In genomic region chr1:131155456-131155855, GRCm38 (mm10) we compare ENCODE assay signal across 9 mouse cellular contexts. TPM values are rescaled to one million over a fixed set of nuclear protein-coding genes. Genes with fewer than 3 reads are reported as not detected.
DNase-seq lines count a peak whose midpoint lies in the region; ATAC-seq and TF ChIP-seq lines count a peak whose summit lies in the region.
"Had no signal": no experiment of that assay in that cellular context is flagged by ENCODE, and none has a peak within 500 bp of the region (broad histone marks: within the 10 kb centered on the region; RNA-seq: fewer than 3 reads in every experiment).

No protein-coding gene starts in this region.

- TF ChIP-seq POLR2A in brain, embryonic 14.5 days (IDR thresholded peaks at IDR 0.05; ENCODE audit: borderline replicate concordance, extremely low read depth, insufficient read depth, insufficient read length, poor library complexity, severe bottlenecking), result no peak

- no peak for ATAC-seq in neural tube, embryonic 15.5 days (ENCODE audit: low FRiP score)
- peak; percentile 25 for ATAC-seq in inflammation-experienced regulatory T-cells, adult 6 months

- peak; percentile 79; the same call in 1 of the 2 replicates for TF ChIP-seq CTCF in brain, embryonic 14.5 days (IDR thresholded peaks at IDR 0.05; ENCODE audit: borderline replicate concordance, extremely low read depth, insufficient read depth, insufficient read length)

- H3K4me2 ChIP-seq in neural tube, embryonic 15.5 days, result no peak overlapping the region

- no peaks in the 10 kb centered on the region for H3K27me3 ChIP-seq in neural tube, embryonic 15.5 days (replicated peaks)
- H3K27me3 ChIP-seq: liver, embryonic 15.5 days had no signal

- no peaks in the 10 kb centered on the region for H3K9me3 ChIP-seq in neural tube, embryonic 15.5 days (replicated peaks)
- H3K9me3 ChIP-seq: liver, embryonic 15.5 days had no signal

- H3K4me3 ChIP-seq in neural tube, embryonic 15.5 days (replicated peaks), result no peak overlapping the region
- H3K4me3 ChIP-seq: liver, embryonic 15.5 days had no signal

- peaks cover 17% of the 10 kb centered on the region for H3K4me1 ChIP-seq in neural tube, embryonic 15.5 days

- H3K27ac ChIP-seq in neural tube, embryonic 15.5 days (replicated peaks), result no peak overlapping the region
- H3K27ac ChIP-seq: liver, embryonic 15.5 days had no signal

- no peak overlapping the region for H3K9ac ChIP-seq in neural tube, embryonic 15.5 days (replicated peaks)
- H3K9ac ChIP-seq: liver, embryonic 15.5 days had no signal

- intact Hi-C loops in gastrocnemius, postnatal 14 days (cut with DNase I; ENCODE audit: low total_unique reads), result no loop called here

- peak; percentile 26 for DNase-seq in gastrocnemius, postnatal 14 days
- no peak for DNase-seq in gastrocnemius, postnatal 4 days (ENCODE audit: low spot score in 2 of 2)
- DNase-seq in neural tube, embryonic 10.5 days (ENCODE audit: extremely low spot score, low spot score), result peak; percentile 33
- DNase-seq in brain, embryonic 14.5 days (ENCODE audit: low read depth), result peak; percentile 68
- DNase-seq in spleen, adult 12 weeks (ENCODE audit: low spot score), result peak; percentile 48
- DNase-seq in urinary bladder, adult 18-20 months (ENCODE audit: low spot score in 2 of 2), result no peak

- peaks cover 17% of the 10 kb centered on the region for H3K36me3 ChIP-seq in neural tube, embryonic 15.5 days

- WGBS in neural tube, embryonic 15.5 days, result 54% methylated on average over 2 of the region's 2 CpGs

RNA-seq across cellular contexts. Expression of gene Eif2d, which starts 2.5 kb away (rescaled TPM):
- 10 to 100 TPM; 23.1 to 26.1 TPM for total RNA-seq in gastrocnemius, postnatal 14 days (2021)
- total RNA-seq in gastrocnemius, postnatal 4 days (2021), result 10 to 100 TPM; 25.3 to 27.2 TPM
- polyA plus RNA-seq in neural tube, embryonic 15.5 days (2015; fragmentation: Nextera tagmentation; extraction: Ambion mirVana), result 51.5 and 53.7 TPM in 2 replicates
- 53.0 and 69.8 TPM in 2 replicates for polyA plus RNA-seq in brain, embryonic 14.5 days (2012; rRNA removed)
- 10 to 100 TPM; 53.4 to 71.7 (median 60.8) TPM for polyA plus RNA-seq in inflammation-experienced regulatory T-cells, adult 6 months (2017; shearing (Covaris generic))

RNA-seq across cellular contexts. Expression of gene Dyrk3, which starts 17.3 kb away (rescaled TPM):
- under 1 TPM; 0.07 to 0.14 TPM for total RNA-seq in gastrocnemius, postnatal 14 days (2021)
- total RNA-seq in gastrocnemius, postnatal 4 days (2021), result under 1 TPM; 0.17 to 0.29 TPM
- polyA plus RNA-seq in neural tube, embryonic 15.5 days (2015; fragmentation: Nextera tagmentation; extraction: Ambion mirVana), result 10.3 and 14.0 TPM in 2 replicates
- polyA plus RNA-seq in brain, embryonic 14.5 days (2012; rRNA removed), result 12.7 and 13.6 TPM in 2 replicates
- polyA plus RNA-seq in inflammation-experienced regulatory T-cells, adult 6 months (2017; shearing (Covaris generic)), result under 1 TPM in 1 of 3 experiments, not detected in 2; 0.26 TPM

RNA-seq across cellular contexts. Expression of gene Mapkapk2, which starts 57.8 kb away (rescaled TPM):
- total RNA-seq in gastrocnemius, postnatal 14 days (2021), result 100 to 1,000 TPM; 151 to 154 TPM
- 100 to 1,000 TPM; 159 to 163 TPM for total RNA-seq in gastrocnemius, postnatal 4 days (2021)
- polyA plus RNA-seq in neural tube, embryonic 15.5 days (2015; fragmentation: Nextera tagmentation; extraction: Ambion mirVana), result 15.0 and 19.9 TPM in 2 replicates
- polyA plus RNA-seq in brain, embryonic 14.5 days (2012; rRNA removed), result 50.5 and 52.9 TPM in 2 replicates
- polyA plus RNA-seq in inflammation-experienced regulatory T-cells, adult 6 months (2017; shearing (Covaris generic)), result 10 to 100 TPM in 1 of 3 experiments, 1 to 10 TPM in 2; 9.0 to 11.8 (median 9.8) TPM

Comparison
In these comparisons a context has a peak if more than half of its experiments do, and no peak if none do; other contexts are left out.
1. DNase-seq: peak in gastrocnemius, postnatal 14 days (single experiment), neural tube, embryonic 10.5 days (single experiment), brain, embryonic 14.5 days (single experiment) and spleen, adult 12 weeks (single experiment); none in gastrocnemius, postnatal 4 days (0 of 2) and urinary bladder, adult 18-20 months (0 of 2).